Mouse (Mus musculus) C2C12 (cell line): Measurements from ENCODE around the gene Hacl1.

Experiments used
- CTCF ChIP-seq: IDR thresholded peaks from one replicate; pipeline ENCODE4 v1.5.1; 2011; ENCODE audit not compliant: control insufficient read depth, insufficient read depth, insufficient read length
- MAX ChIP-seq: IDR thresholded peaks from one replicate; pipeline ENCODE4 v1.6.1; 2011; ENCODE audit warnings: mild to moderate bottlenecking, control low read depth

- no peak for TF ChIP-seq CTCF
- no peak for TF ChIP-seq MAX
These were observed 83.8 kb downstream of the Hacl1 start for GRCm38 (mm10) chr14:31557273-31557672.
